Mouse (Mus musculus) lung, postnatal 0 days (tissue): Measurements from ENCODE around the gene Wdr20. TPM values are rescaled to one million over a fixed set of nuclear protein-coding genes. Genes with fewer than 3 reads are reported as not detected.
A peak's percentile ranks its signal among the peaks of the same experiment; 100 is the strongest.
"Not testable (repeated sequence)": the region's sequence is repeated elsewhere in the genome, so short reads cannot be mapped to it uniquely, and the experiment has no call there.

Source experiments
- ATAC-seq: fragments of 200-750 bp; cut with Nextera tagmentation; 2 replicates; pipeline ENCODE4 v1.8.0; 2017; ENCODE audit warnings: moderate library complexity
- DNase-seq: peaks from one replicate; pipeline ENCODE4 v3.0.0-alpha.2; 2016; ENCODE audit warnings: low spot score
- H3K27ac ChIP-seq: fragments of 300-500 bp; sonication (generic); 2 replicates; pipeline ENCODE4 v1.5.1; 2014; ENCODE audit warnings: antibody characterized with exemption, mild to moderate bottlenecking, low read length, mixed read lengths
- H3K27me3 ChIP-seq: fragments of 300-500 bp; sonication (generic); replicated peaks from 2 replicates; pipeline ENCODE4 v1.6.1; 2014; ENCODE audit warnings: low read length, mixed read lengths; ENCODE audit not compliant: insufficient read depth
- H3K36me3 ChIP-seq: fragments of 300-500 bp; sonication (generic); 2 replicates; pipeline ENCODE4 v1.6.1; 2014; ENCODE audit warnings: low read length, mixed read lengths; ENCODE audit not compliant: insufficient read depth
- H3K4me1 ChIP-seq: fragments of 300-500 bp; sonication (generic); 2 replicates; pipeline ENCODE4 v1.6.1; 2014; ENCODE audit warnings: antibody characterized with exemption, low read depth, low read length, mixed read lengths; ENCODE audit not compliant: insufficient read depth
- H3K4me2 ChIP-seq: fragments of 300-500 bp; sonication (generic); replicated peaks from 2 replicates; pipeline ENCODE4 v1.6.1; 2014; ENCODE audit warnings: low read depth, mild to moderate bottlenecking, low read length, moderate library complexity, mixed read lengths
- H3K4me3 ChIP-seq: fragments of 300-500 bp; sonication (generic); 2 replicates; pipeline ENCODE4 v1.5.1; 2014; ENCODE audit warnings: low read depth, low read length
- H3K9ac ChIP-seq: fragments of 300-500 bp; sonication (generic); replicated peaks from 2 replicates; pipeline ENCODE4 v1.6.1; 2014; ENCODE audit warnings: low read depth, mild to moderate bottlenecking
- H3K9me3 ChIP-seq: fragments of 300-500 bp; sonication (generic); 2 replicates; pipeline ENCODE4 v1.6.1; 2016; ENCODE audit warnings: low read length, mixed read lengths
- CTCF ChIP-seq: IDR thresholded peaks from 2 replicates; pipeline ENCODE4 v1.5.1; 2016; ENCODE audit warnings: antibody characterized with exemption, mild to moderate bottlenecking
- EP300 ChIP-seq: IDR thresholded peaks from 2 replicates; pipeline ENCODE4 v1.6.1; 2016; ENCODE audit warnings: antibody characterized with exemption, mild to moderate bottlenecking, control low read depth
- WGBS: fragments of 180-500 bp; shearing (Covaris S2); extraction: QIAGEN DNeasy Blood & Tissue Kit; methylation state at CpG from one replicate; pipeline ENCODE4 v1.1.7; 2014; 5-methylcytosine and 5-hydroxymethylcytosine counted together
- polyA plus RNA-seq: library from polyadenylated mRNA; unstranded; fragments of >200 nt; fragmentation: Nextera tagmentation; extraction: Ambion mirVana; gene quantifications from 2 replicates; pipeline ENCODE4 v1.2.1, GENCODE M21; 2015

Wdr20 gene
- polyA plus RNA-seq, 1 experiment from 2014 or later, result 12.5 TPM

GRCm38 (mm10) chr12:110700730-110701129 is 37.0 kb upstream of the Wdr20 start:
- DNase-seq (no peak), ATAC-seq (no peak)
- no peaks in the 10 kb centered on the region for H3K9me3 ChIP-seq
- H3K27me3 ChIP-seq, result no peaks in the 10 kb centered on the region
- H3K4me2 ChIP-seq, result no peak overlapping the region
- no peak overlapping the region for H3K27ac ChIP-seq
- H3K36me3 ChIP-seq, result no peaks in the 10 kb centered on the region
- TF ChIP-seq CTCF, result no peak
- no peak for TF ChIP-seq EP300
- 50% methylated on average over 2 of the region's 2 CpGs for WGBS
- peaks cover 3% of the 10 kb centered on the region; the same call in 1 of the 2 replicates for H3K4me1 ChIP-seq
- no peak overlapping the region for H3K4me3 ChIP-seq
- no peak overlapping the region for H3K9ac ChIP-seq

GRCm38 (mm10) chr12:110701363-110701762 is 36.4 kb upstream of the Wdr20 start:
- 39% methylated on average over 3 of the region's 3 CpGs for WGBS
- not testable (repeated sequence) for H3K4me3 ChIP-seq, H3K27ac ChIP-seq, H3K9ac ChIP-seq, H3K27me3 ChIP-seq, H3K4me1 ChIP-seq, ATAC-seq, H3K9me3 ChIP-seq, H3K4me2 ChIP-seq, DNase-seq, H3K36me3 ChIP-seq

- Histone ChIP-seq H3K36me3 (no peaks in the 10 kb centered on the region), H3K4me3 (no peak within 1 kb of the TSS), H3K9me3 (no peaks in the 10 kb centered on the region), H3K9ac (no peak within 1 kb of the TSS), H3K4me1 (no peaks in the 10 kb centered on the region), H3K27me3 (no peaks in the 10 kb centered on the region), H3K4me2 (no peak within 1 kb of the TSS), H3K27ac (no peak within 1 kb of the TSS)
- WGBS, result 53% methylated on average over 4 of the region's 4 CpGs
- DNase-seq, result no peak
- TF ChIP-seq EP300 (no peak), CTCF (no peak)
- ATAC-seq, result no peak
Measured at GRCm38 (mm10) chr12:110702556-110702955, 35.2 kb upstream of the Wdr20 start, which contains the start of gene Hsp90aa1. Gene Hsp90aa1 (minus strand): TSS chr12:110702728.

- Histone ChIP-seq H3K4me1 (no peaks in the 10 kb centered on the region), H3K9me3 (no peaks in the 10 kb centered on the region), H3K27ac (no peak overlapping the region), H3K4me3 (no peak overlapping the region), H3K9ac (no peak overlapping the region), H3K27me3 (no peaks in the 10 kb centered on the region), H3K36me3 (no peaks in the 10 kb centered on the region), H3K4me2 (no peak overlapping the region)
- TF ChIP-seq CTCF (peak; percentile 98), EP300 (no peak)
- peak; percentile 77 for ATAC-seq
- WGBS, result 15% methylated on average over 8 of the region's 8 CpGs
- peak; percentile 88 for DNase-seq
Measured at GRCm38 (mm10) chr12:110703008-110703471, 34.7 kb upstream of the Wdr20 start.

- 0 out of 2 replicates have a peak, but pooled peaks have one; percentile 6 for TF ChIP-seq CTCF
- no peak for TF ChIP-seq EP300
- no peak overlapping the region for H3K4me3 ChIP-seq
- no peaks in the 10 kb centered on the region for H3K9me3 ChIP-seq
- no peak overlapping the region for H3K9ac ChIP-seq
- DNase-seq, result no peak
- H3K4me2 ChIP-seq, result no peak overlapping the region
- no peak for ATAC-seq
- H3K27ac ChIP-seq, result no peak overlapping the region
- WGBS, result 63% methylated on average over 7 of the region's 7 CpGs
- no peaks in the 10 kb centered on the region for H3K27me3 ChIP-seq
- H3K36me3 ChIP-seq, result no peaks in the 10 kb centered on the region
- H3K4me1 ChIP-seq, result no peaks in the 10 kb centered on the region
Measured at GRCm38 (mm10) chr12:110703682-110704081, 34.1 kb upstream of the Wdr20 start.

- H3K27ac ChIP-seq, H3K9ac ChIP-seq, H3K9me3 ChIP-seq, ATAC-seq, DNase-seq, H3K36me3 ChIP-seq, H3K4me3 ChIP-seq, H3K27me3 ChIP-seq, H3K4me1 ChIP-seq, H3K4me2 ChIP-seq: not testable (repeated sequence)
- 86% methylated on average over 4 of the region's 4 CpGs for WGBS
Measured at GRCm38 (mm10) chr12:110705419-110705818, 32.3 kb upstream of the Wdr20 start.
